Mouse (Mus musculus): ENCODE measurements around the gene Ssr2. TPM values are rescaled to one million over a fixed set of nuclear protein-coding genes. Genes with fewer than 3 reads are reported as not detected.

Ssr2 gene
- total RNA-seq, 1 experiment from 2014 or later, result 214 TPM

DNA sequence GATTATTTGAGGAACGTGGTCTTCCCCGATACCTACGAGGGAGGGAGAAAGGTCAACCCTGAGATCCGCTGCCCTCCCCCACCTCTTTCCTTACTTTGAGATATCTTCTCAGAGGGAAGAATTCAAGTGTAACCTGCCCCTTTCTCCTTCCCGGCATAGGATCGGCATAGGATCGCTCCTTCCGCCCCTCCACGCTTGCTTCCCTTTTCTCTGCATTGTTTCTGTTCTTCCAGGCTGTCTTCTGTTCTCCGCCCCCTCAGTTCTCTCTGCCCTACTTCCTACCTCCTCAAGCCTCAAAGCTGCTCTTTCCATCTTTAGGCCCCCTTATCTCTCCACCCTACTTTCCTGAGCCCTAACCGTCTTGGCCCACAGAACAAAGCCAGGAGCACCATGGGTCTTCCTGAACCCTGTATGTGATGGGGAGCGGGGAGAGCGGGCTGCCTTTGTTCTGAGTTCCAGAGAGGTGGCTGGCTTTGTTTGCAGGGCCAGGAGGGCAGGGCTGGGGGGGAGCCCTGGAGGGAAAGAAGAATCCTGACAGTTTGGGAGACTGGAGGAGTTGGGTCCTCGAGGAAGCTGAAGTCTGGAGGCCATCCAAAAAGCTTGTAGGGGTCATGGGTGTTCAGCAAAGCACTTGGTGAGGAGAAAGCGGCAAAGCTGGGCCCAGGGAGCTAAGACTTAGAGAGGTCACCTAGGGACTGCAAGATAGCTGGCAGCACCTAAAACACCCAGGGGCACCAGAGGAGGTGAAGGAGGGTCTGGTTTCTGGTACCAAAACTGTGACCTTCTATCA is 47.9 kb downstream of the Ssr2 start:
- no peak for DNase-seq

GRCm38 (mm10) chr3:88624324-88624723 is 48.6 kb downstream of the Ssr2 start:
- no peak for DNase-seq

GRCm38 (mm10) chr3:88624951-88625350 is 49.3 kb downstream of the Ssr2 start:
- no peak for DNase-seq

DNA sequence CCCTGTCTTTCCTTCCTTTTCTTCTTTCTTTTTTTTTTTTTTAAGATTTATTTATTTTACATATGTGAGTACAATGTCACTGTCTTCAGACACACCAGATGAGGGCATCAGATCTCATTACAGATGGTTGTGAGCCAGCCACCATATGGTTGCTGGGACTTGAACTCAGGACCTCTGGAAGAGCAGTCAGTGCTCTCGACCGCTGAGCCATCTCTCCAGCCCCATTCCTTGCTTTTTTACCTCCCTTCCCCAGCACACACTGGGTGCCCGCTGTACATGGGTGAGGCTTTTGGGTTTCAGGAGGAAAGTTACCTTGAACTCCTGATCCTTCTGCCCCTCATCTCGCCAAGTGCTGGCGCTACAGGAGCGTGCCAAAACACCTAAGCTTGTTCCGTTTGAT is 49.9 kb downstream of the Ssr2 start:
- no peak for DNase-seq

GRCm38 (mm10) chr3:88626316-88626715 is 50.6 kb downstream of the Ssr2 start:
- DNase-seq, result no peak

- no peak for DNase-seq
These were observed 51.4 kb downstream of the Ssr2 start for GRCm38 (mm10) chr3:88627114-88627513.

DNA sequence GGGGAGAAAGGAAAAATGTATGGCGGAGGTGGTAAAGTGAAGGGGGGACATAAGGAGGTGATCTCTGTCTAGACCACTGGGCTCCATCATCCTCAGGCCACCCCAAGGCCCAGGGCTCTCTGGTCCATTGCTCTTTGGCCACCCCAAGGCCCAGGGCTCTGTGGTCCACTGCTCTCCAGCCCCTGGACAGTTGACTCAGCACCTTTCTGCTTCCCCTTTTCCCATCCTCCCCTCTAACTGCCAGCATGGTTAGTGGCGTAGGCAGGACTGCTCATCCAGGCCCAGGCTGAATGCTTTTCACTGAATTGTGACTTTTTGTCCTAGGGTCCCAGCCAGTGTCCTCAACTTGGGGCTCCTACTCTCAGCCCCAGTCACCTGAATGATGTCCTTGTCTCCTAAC is 51.9 kb downstream of the Ssr2 start:
- DNase-seq, result no peak

DNA sequence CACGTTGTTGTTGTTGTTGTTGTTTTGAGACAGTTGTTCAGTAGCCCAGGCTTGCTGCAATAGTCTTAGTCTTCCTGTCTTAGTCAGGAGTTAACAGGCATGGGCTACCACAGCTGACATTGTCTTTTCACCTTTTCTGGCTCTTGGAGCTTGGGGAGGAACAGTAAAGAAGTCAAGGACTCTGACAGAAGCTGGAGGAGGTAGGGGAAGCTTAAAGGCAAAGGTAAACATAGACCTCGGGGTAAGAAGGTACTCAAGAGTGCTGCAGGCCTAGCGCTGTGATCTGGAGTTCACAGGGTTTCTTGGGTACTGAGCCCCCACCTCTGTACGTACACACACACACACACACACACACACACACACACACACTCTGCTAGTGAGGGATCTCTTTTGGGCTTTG is 53.1 kb downstream of the Ssr2 start:
- no peak for DNase-seq

GRCm38 (mm10) chr3:88629244-88629643 is 53.6 kb downstream of the Ssr2 start:
- no peak for DNase-seq

DNA sequence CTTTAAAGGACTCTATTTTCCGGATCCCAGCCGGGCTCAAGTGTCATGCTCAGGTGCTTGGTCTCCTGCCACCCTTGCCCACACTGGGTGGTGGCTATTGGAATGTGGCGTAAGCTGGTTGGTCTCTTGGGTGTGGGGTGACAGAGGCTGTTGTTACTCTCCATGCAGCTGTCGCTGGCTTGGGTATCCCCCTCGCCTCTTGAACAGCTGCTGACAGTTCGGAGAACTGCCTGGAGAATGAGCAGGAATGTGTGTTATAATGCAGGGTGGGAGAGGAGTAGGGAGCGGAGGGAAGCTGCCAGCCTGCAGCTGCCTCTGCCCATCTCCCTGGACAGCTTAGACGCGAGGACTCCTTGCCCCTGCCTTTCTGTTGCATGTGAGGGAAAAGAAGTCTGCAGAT is 54.3 kb downstream of the Ssr2 start:
- no peak for DNase-seq

- DNase-seq, result no peak
These were observed 55.2 kb downstream of the Ssr2 start for GRCm38 (mm10) chr3:88630849-88631341.

- DNase-seq, result no peak
These were observed 56.4 kb downstream of the Ssr2 start for GRCm38 (mm10) chr3:88631921-88632587.

DNA sequence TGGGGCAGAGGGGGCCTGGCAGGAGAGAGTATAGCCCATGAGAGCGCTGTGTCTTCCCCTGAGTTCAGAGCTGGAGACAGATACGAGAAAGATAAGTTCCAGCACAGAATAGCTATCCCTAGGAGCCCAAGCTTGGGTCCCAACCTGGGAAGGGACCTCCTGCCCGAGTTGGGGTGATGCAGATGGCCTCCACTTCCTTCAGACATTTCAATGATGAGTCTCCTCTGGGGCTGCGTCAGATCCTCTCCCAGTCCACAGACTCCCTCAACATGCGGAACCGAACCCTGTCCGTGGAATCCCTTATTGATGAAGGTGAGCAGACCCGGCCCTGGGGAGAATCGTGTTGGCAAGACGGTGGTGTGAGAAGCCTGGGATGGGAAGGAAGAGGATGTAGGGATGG is 57.4 kb downstream of the Ssr2 start:
- no peak for DNase-seq

GRCm38 (mm10) chr3:88635506-88636275 is 60.0 kb downstream of the Ssr2 start:
- DNase-seq, result no peak

DNA sequence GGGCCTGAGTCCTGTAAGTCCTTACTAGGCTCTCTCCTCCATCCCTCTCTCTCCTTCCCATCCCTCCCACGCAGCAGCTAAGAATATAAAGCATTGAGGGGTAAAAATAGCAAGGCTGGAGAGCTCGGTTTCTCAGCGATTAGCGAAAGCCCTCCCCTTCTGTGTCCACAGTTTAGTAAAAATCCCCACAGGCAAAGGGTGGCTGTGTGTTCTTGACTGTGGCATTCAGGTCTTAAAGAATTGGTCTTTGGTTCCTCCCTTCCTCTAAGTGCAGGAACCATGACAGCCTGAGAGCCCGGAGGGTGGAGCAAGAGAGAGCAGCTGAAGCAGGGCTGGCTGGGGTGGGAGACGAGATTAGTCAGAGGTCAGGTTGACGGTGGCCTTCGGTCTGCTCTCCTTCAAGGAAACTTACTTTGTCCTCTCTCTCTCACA is 60.9 kb downstream of the Ssr2 start:
- DNase-seq, result no peak

DNA sequence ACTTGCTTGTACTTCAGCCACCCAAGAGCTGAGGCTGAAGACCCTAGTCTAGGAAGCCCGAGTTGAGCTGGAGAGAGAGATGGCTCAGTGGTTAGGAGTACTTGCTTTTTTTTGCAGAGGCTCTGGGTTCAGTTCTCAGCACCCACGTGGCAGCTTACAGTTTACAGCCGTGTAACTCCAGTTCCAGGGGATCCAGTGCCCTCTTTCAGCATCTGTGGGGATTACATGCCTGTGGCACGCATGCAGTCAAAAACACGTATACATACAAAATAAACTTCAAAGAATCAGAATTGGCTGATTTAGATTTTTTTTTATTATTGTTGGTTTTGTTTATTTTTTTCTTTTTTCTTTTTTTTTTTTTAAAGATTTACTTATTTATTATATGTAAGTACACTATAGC is 61.5 kb downstream of the Ssr2 start:
- DNase-seq, result no peak

Small RNA genes lying within 50 kb of the gene (microRNA-seq; reads per million reads assigned to microRNA genes)
- 0 reads per million in 2 experiments for gene Mir1905

Other genes with a start within 250 kb of the Ssr2 start
- 6.6 and 7.8 TPM in 2 replicates for gene Tmem79, start 239.7 kb upstream of the Ssr2 start, total RNA-seq (2021)
- 55.3 and 59.1 TPM in 2 replicates for gene Smg5, start 239.6 kb upstream of the Ssr2 start, total RNA-seq (2021)
- gene Paqr6, start 211.3 kb upstream of the Ssr2 start, total RNA-seq (2021), result 1.6 and 1.9 TPM in 2 replicates
- 0.79 and 2.3 TPM in 2 replicates for gene Bglap3, start 203.1 kb upstream of the Ssr2 start, total RNA-seq (2021)
- gene Bglap2, start 197.2 kb upstream of the Ssr2 start, total RNA-seq (2021), result 1.0 TPM in 1 of 2 replicates, not detected in the other
- 4.3 TPM in 1 of 2 replicates, not detected in the other for gene Bglap, start 191.4 kb upstream of the Ssr2 start, total RNA-seq (2021)
- gene Pmf1, start 165.5 kb upstream of the Ssr2 start, total RNA-seq (2021), result 34.9 and 41.2 TPM in 2 replicates
- 42.9 and 45.9 TPM in 2 replicates for gene Slc25a44, start 150.7 kb upstream of the Ssr2 start, total RNA-seq (2021)
- gene Sema4a, start 114.7 kb upstream of the Ssr2 start, total RNA-seq (2021), result 6.0 and 6.2 TPM in 2 replicates
- 90.6 and 91.1 TPM in 2 replicates for gene Lmna, start 65.9 kb upstream of the Ssr2 start, total RNA-seq (2021)
- gene Mex3a, start 43.5 kb upstream of the Ssr2 start, total RNA-seq (2021), result 3.3 and 3.5 TPM in 2 replicates
- gene Rab25, start 27.6 kb upstream of the Ssr2 start, total RNA-seq (2021), result not detected in 2 replicates
- gene Lamtor2, start 22.8 kb upstream of the Ssr2 start, total RNA-seq (2021), result 148 and 150 TPM in 2 replicates
- gene Ubqln4, start 22.1 kb upstream of the Ssr2 start, total RNA-seq (2021), result 74.3 and 87.0 TPM in 2 replicates
- gene Arhgef2, start 30.1 kb downstream of the Ssr2 start, total RNA-seq (2021), result 35.4 and 35.9 TPM in 2 replicates
- gene Rxfp4, start 77.3 kb downstream of the Ssr2 start, total RNA-seq (2021), result not detected in 2 replicates
- gene Khdc4, start 109.9 kb downstream of the Ssr2 start, total RNA-seq (2021), result 64.9 and 69.4 TPM in 2 replicates
- 48.7 and 65.4 TPM in 2 replicates for gene Rit1, start 141.0 kb downstream of the Ssr2 start, total RNA-seq (2021)
- 7.8 and 11.1 TPM in 2 replicates for gene Syt11, start 199.3 kb downstream of the Ssr2 start, total RNA-seq (2021)

Data from adrenal gland, postnatal 25 days (tissue).